ENCODE assay signal across 9 mouse cellular contexts in genomic region chr4:62700426-62700825, GRCm38 (mm10).
DNase-seq lines count a peak whose midpoint lies in the region; ATAC-seq lines count a peak whose summit lies in the region.
"Had no signal": no experiment of that assay in that cellular context is flagged by ENCODE, and none has a peak within 500 bp of the region (broad histone marks: within the 10 kb centered on the region; RNA-seq: fewer than 3 reads in every experiment).

No protein-coding gene starts in this region.

- H3K4me3 ChIP-seq in forebrain, embryonic 13.5 days, result no peak overlapping the region
- no peak overlapping the region for H3K4me3 ChIP-seq in forebrain, embryonic 11.5 days (ENCODE audit: low read depth, low read length)
- H3K4me3 ChIP-seq in lung, embryonic 15.5 days, result peak overlapping the region; percentile 47
- peak overlapping the region; percentile 47 for H3K4me3 ChIP-seq in intestine, embryonic 14.5 days (ENCODE audit: low read depth, low read length)
- H3K4me3 ChIP-seq in neural tube, embryonic 13.5 days, result peak overlapping the region; percentile 30

- no peak overlapping the region for H3K27ac ChIP-seq in forebrain, embryonic 13.5 days
- no peak overlapping the region for H3K27ac ChIP-seq in forebrain, embryonic 11.5 days (ENCODE audit: low read depth, low read length)
- H3K27ac ChIP-seq in lung, embryonic 15.5 days, result peak overlapping the region; percentile 65; the same call in 1 of the 2 replicates
- peak overlapping the region; percentile 57; the same call in 1 of the 2 replicates for H3K27ac ChIP-seq in intestine, embryonic 14.5 days (ENCODE audit: low read depth)
- H3K27ac ChIP-seq in neural tube, embryonic 13.5 days (replicated peaks), result no peak overlapping the region

- H3K4me2 ChIP-seq in forebrain, embryonic 13.5 days, result peak overlapping the region; percentile 45; the same call in 1 of the 2 replicates
- no peak overlapping the region for H3K4me2 ChIP-seq in forebrain, embryonic 11.5 days (ENCODE audit: low read depth, low read length, severe bottlenecking)
- peak overlapping the region; percentile 63 for H3K4me2 ChIP-seq in lung, embryonic 15.5 days
- peak overlapping the region; percentile 66 for H3K4me2 ChIP-seq in intestine, embryonic 14.5 days (ENCODE audit: low read length)
- peak overlapping the region; percentile 51 for H3K4me2 ChIP-seq in neural tube, embryonic 13.5 days

- peaks cover 49% of the 10 kb centered on the region for H3K4me1 ChIP-seq in forebrain, embryonic 13.5 days
- H3K4me1 ChIP-seq in forebrain, embryonic 11.5 days (replicated peaks; ENCODE audit: control insufficient read depth, insufficient read depth, low read length), result peaks cover 4% of the 10 kb centered on the region; the same call in 1 of the 2 replicates
- H3K4me1 ChIP-seq in lung, embryonic 15.5 days, result peaks cover 65% of the 10 kb centered on the region
- peaks cover 40% of the 10 kb centered on the region for H3K4me1 ChIP-seq in intestine, embryonic 14.5 days (replicated peaks; ENCODE audit: control insufficient read depth, insufficient read depth, low read length)
- peaks cover 53% of the 10 kb centered on the region for H3K4me1 ChIP-seq in neural tube, embryonic 13.5 days (replicated peaks)

- 86% methylated on average over 5 of the region's 5 CpGs for WGBS in forebrain, embryonic 13.5 days
- WGBS in forebrain, embryonic 11.5 days, result 79% methylated on average over 5 of the region's 5 CpGs
- WGBS in lung, embryonic 15.5 days, result 53% methylated on average over 5 of the region's 5 CpGs
- 58% methylated on average over 5 of the region's 5 CpGs for WGBS in intestine, embryonic 14.5 days
- 76% methylated on average over 5 of the region's 5 CpGs for WGBS in neural tube, embryonic 13.5 days

- H3K9ac ChIP-seq in forebrain, embryonic 13.5 days, result no peak overlapping the region
- H3K9ac ChIP-seq in forebrain, embryonic 11.5 days (ENCODE audit: low read length), result no peak overlapping the region
- peak overlapping the region; percentile 53 for H3K9ac ChIP-seq in lung, embryonic 15.5 days
- peak overlapping the region; percentile 59; the same call in 1 of the 2 replicates for H3K9ac ChIP-seq in intestine, embryonic 14.5 days (ENCODE audit: low read length)
- peak overlapping the region; percentile 62; the same call in 1 of the 2 replicates for H3K9ac ChIP-seq in neural tube, embryonic 13.5 days

- no peak for ATAC-seq in forebrain, embryonic 13.5 days
- ATAC-seq in forebrain, embryonic 11.5 days (replicated peaks; ENCODE audit: low FRiP score), result no peak
- ATAC-seq in lung, embryonic 15.5 days (ENCODE audit: borderline replicate concordance, extremely low read depth, low FRiP score, low TSS enrichment), result no peak
- no peak for ATAC-seq in intestine, embryonic 14.5 days (replicated peaks; ENCODE audit: low FRiP score, low TSS enrichment, low read depth)
- ATAC-seq in neural tube, embryonic 13.5 days (ENCODE audit: low read depth), result no peak

- DNase-seq in forebrain, embryonic 11.5 days (ENCODE audit: low spot score), result no peak
- no peak for DNase-seq in lung, postnatal 25 days (ENCODE audit: low spot score)
- no peak for DNase-seq in intestine, embryonic 14.5 days (ENCODE audit: low spot score)
- DNase-seq in right cerebral cortex, adult 2 months (ENCODE audit: low spot score in 2 of 2), result no peak
- no peak for DNase-seq in cerebellum, adult 9-11 months
- DNase-seq: lung, postnatal 14 days had no signal

- no peaks in the 10 kb centered on the region for H3K9me3 ChIP-seq in forebrain, embryonic 13.5 days (replicated peaks)
- H3K9me3 ChIP-seq in forebrain, embryonic 11.5 days (ENCODE audit: control insufficient read depth, low read length), result no peaks in the 10 kb centered on the region
- no peaks in the 10 kb centered on the region for H3K9me3 ChIP-seq in lung, embryonic 15.5 days
- H3K9me3 ChIP-seq in intestine, embryonic 14.5 days (ENCODE audit: control insufficient read depth, low read length), result no peaks in the 10 kb centered on the region
- no peaks in the 10 kb centered on the region for H3K9me3 ChIP-seq in neural tube, embryonic 13.5 days

- H3K27me3 ChIP-seq in forebrain, embryonic 13.5 days, result no peaks in the 10 kb centered on the region
- no peaks in the 10 kb centered on the region for H3K27me3 ChIP-seq in forebrain, embryonic 11.5 days (ENCODE audit: control insufficient read depth, insufficient read depth, low read length)
- no peaks in the 10 kb centered on the region for H3K27me3 ChIP-seq in lung, embryonic 15.5 days
- H3K27me3 ChIP-seq in intestine, embryonic 14.5 days (replicated peaks; ENCODE audit: control insufficient read depth, insufficient read depth, low read length), result no peaks in the 10 kb centered on the region
- no peaks in the 10 kb centered on the region for H3K27me3 ChIP-seq in neural tube, embryonic 13.5 days

- peaks cover 56% of the 10 kb centered on the region for H3K36me3 ChIP-seq in forebrain, embryonic 13.5 days (ENCODE audit: poor library complexity, severe bottlenecking)
- no peaks in the 10 kb centered on the region; the same call in 1 of the 2 replicates for H3K36me3 ChIP-seq in forebrain, embryonic 11.5 days (ENCODE audit: control insufficient read depth, insufficient read depth, low read length)
- H3K36me3 ChIP-seq in lung, embryonic 15.5 days, result peaks cover 28% of the 10 kb centered on the region
- H3K36me3 ChIP-seq in intestine, embryonic 14.5 days (ENCODE audit: control insufficient read depth, insufficient read depth, low read length), result peaks cover 30% of the 10 kb centered on the region
- H3K36me3 ChIP-seq in neural tube, embryonic 13.5 days, result peaks cover 49% of the 10 kb centered on the region

Comparison
In these comparisons a context has a peak if more than half of its experiments do, and no peak if none do; other contexts are left out.
1. H3K27ac ChIP-seq: peak in lung, embryonic 15.5 days (single experiment) and intestine, embryonic 14.5 days (single experiment); none in forebrain, embryonic 13.5 days (single experiment), forebrain, embryonic 11.5 days (single experiment) and neural tube, embryonic 13.5 days (single experiment).
2. H3K4me3 ChIP-seq: peak in lung, embryonic 15.5 days (single experiment), intestine, embryonic 14.5 days (single experiment) and neural tube, embryonic 13.5 days (single experiment); none in forebrain, embryonic 13.5 days (single experiment) and forebrain, embryonic 11.5 days (single experiment).
3. H3K9ac ChIP-seq: peak in lung, embryonic 15.5 days (single experiment), intestine, embryonic 14.5 days (single experiment) and neural tube, embryonic 13.5 days (single experiment); none in forebrain, embryonic 13.5 days (single experiment) and forebrain, embryonic 11.5 days (single experiment).